Mouse (Mus musculus) spleen, adult 2 months (tissue): ENCODE data around the gene Usb1. TPM values are rescaled to one million over a fixed set of nuclear protein-coding genes. Genes with fewer than 3 reads are reported as not detected.

Experiments
- DNase-seq, 2 experiments: peaks; one replicate each; pipeline versions ENCODE4 v3.0.0 to v3.0.0-alpha.2; 2012 to 2021; ENCODE audit warnings: low spot score in 2 of 2, low read depth in 1 of 2
- H3K27ac ChIP-seq: fragments of 200-500 bp; 2 replicates; pipeline ENCODE4 v1.5.1; 2012; ENCODE audit warnings: low read length, inconsistent platforms; ENCODE audit not compliant: insufficient read depth
- H3K27me3 ChIP-seq: fragments of 200-500 bp; 2 replicates; pipeline ENCODE4 v1.6.1; 2012; ENCODE audit warnings: mild to moderate bottlenecking, moderate library complexity, low read length, inconsistent platforms; ENCODE audit not compliant: control insufficient read depth, insufficient read depth
- H3K36me3 ChIP-seq: fragments of 200-500 bp; 2 replicates; pipeline ENCODE4 v1.6.1; 2012; ENCODE audit warnings: mild to moderate bottlenecking, low read length, inconsistent platforms; ENCODE audit not compliant: control insufficient read depth, insufficient read depth
- H3K4me1 ChIP-seq: fragments of 200-500 bp; 2 replicates; pipeline ENCODE4 v1.6.1; 2011; ENCODE audit warnings: inconsistent platforms; ENCODE audit not compliant: control insufficient read depth, insufficient read depth, insufficient read length
- H3K4me3 ChIP-seq: fragments of 200-500 bp; 2 replicates; pipeline ENCODE4 v1.5.1; 2011; ENCODE audit warnings: mild to moderate bottlenecking, inconsistent platforms; ENCODE audit not compliant: insufficient read depth, insufficient read length; ENCODE audit errors: extremely low read depth
- CTCF ChIP-seq: fragments of 200-500 bp; IDR thresholded peaks from 2 replicates; pipeline ENCODE4 v1.5.1; 2011; ENCODE audit warnings: mild to moderate bottlenecking, inconsistent platforms; ENCODE audit not compliant: insufficient read depth, insufficient read length, insufficient replicate concordance; ENCODE audit errors: extremely low read depth
- POLR2A ChIP-seq: fragments of 200-500 bp; IDR thresholded peaks from 2 replicates; pipeline ENCODE4 v1.6.1; 2011; ENCODE audit warnings: low read depth, low read length, inconsistent platforms
- WGBS: fragments of 180-500 bp; shearing (Covaris S2); methylation state at CpG from one replicate; pipeline ENCODE4 v1.1.7; 2018; 5-methylcytosine and 5-hydroxymethylcytosine counted together
- polyA plus RNA-seq: library from polyadenylated mRNA; depleted of rRNA; stranded (reverse); fragments of >200 nt; gene quantifications from 2 replicates; pipeline ENCODE4 v1.2.3, GENCODE M21; 2012

Gene Usb1
- polyA plus RNA-seq, 1 experiment, result 27.4 TPM

DNA sequence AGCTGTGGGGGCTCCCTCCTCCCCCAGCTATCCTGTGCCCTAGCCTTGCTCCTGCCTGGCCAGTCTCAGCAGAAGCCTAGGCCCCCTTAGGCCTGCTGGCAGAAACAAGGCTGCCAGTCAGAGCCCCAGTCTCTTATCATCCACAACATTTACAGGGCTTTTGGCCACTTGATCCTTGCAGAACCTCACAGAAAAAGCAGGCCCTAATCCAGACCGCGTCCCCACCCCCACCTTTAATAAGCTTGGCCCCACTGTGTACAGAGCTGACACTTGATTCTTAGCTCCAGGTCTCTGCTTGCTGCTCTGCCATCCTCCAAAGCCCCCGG lies 28.9 kb downstream of the Usb1 start:
- Histone ChIP-seq H3K27me3 (no peaks in the 10 kb centered on the region), H3K4me1 (peaks cover 7% of the 10 kb centered on the region; the same call in 1 of the 2 replicates), H3K4me3 (no peak overlapping the region), H3K27ac (no peak overlapping the region), H3K36me3 (no peaks in the 10 kb centered on the region)
- DNase-seq, result no peak
- no peak for TF ChIP-seq POLR2A
- no peak for TF ChIP-seq CTCF
- WGBS, result 81% methylated on average over 3 of the region's 3 CpGs

- 76% methylated on average over 6 of the region's 6 CpGs for WGBS
- Histone ChIP-seq H3K36me3 (no peaks in the 10 kb centered on the region), H3K4me3 (no peak overlapping the region), H3K27ac (no peak overlapping the region), H3K4me1 (peaks cover 7% of the 10 kb centered on the region; the same call in 1 of the 2 replicates), H3K27me3 (no peaks in the 10 kb centered on the region)
- no peak for DNase-seq
- TF ChIP-seq CTCF (no peak), POLR2A (no peak)
Observed at GRCm38 (mm10) chr8:95362272-95362671, 30.2 kb downstream of the Usb1 start.

DNA sequence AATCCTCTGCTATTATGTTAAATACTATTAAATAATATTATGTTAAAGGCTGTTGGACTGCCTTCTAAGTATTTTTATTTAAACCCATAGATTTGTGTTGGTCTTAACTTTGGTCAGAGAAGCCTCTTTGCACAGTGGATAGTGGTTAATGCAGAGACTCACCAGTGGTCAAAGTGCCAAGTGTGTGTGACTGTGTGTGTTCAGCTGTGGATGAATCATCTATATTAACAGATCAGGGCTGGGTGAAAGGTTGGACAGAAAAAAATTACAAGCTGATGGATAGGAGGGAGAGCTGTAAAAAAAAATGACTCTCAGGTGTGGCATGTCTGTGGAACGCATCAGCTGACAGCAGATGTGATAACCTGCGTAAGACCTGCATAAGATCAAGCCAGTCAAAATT lies 31.8 kb downstream of the Usb1 start:
- no peak overlapping the region for H3K4me3 ChIP-seq
- no peaks in the 10 kb centered on the region for H3K27me3 ChIP-seq
- peaks cover 7% of the 10 kb centered on the region; the same call in 1 of the 2 replicates for H3K4me1 ChIP-seq
- WGBS, result 92% methylated on average over 2 of the region's 2 CpGs
- TF ChIP-seq CTCF (no peak), POLR2A (no peak)
- H3K36me3 ChIP-seq, result no peaks in the 10 kb centered on the region
- no peak for DNase-seq
- no peak overlapping the region for H3K27ac ChIP-seq

GRCm38 (mm10) chr8:95369581-95370326 lies 37.7 kb downstream of the Usb1 start:
- WGBS, result 39% methylated on average over 20 of the region's 20 CpGs

DNA sequence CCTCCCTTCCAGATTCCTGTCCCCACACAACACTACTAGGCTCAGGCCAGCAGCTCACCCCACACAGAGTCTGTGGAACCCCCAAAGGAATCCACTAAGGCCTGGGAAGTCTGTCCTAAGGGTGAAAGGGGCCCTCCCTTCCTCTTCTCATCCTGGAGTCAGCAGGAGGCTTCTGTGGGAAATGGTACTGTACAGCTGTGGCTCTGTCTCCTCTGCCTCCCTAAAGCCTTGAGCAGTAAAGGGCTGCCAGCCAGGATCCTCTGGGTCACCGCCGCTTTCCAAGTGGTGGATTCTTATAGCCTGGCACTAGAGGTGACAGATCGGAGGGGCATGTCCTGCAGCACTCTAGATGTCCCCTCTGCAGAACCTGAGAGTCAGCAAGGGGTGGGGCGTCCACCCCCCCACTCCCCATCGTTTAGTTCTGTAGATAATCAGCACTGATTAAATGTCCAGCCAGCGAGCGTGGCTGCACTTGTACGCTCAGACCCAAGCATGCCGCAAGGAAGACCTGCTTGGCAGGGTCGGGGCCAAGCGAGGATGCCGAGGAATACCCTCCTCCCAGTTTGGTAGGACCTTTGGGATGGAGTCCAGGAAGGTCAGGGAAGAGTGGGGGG lies 41.4 kb downstream of the Usb1 start:
- Histone ChIP-seq H3K4me1 (no peaks in the 10 kb centered on the region), H3K36me3 (no peaks in the 10 kb centered on the region), H3K27ac (no peak overlapping the region), H3K27me3 (no peaks in the 10 kb centered on the region), H3K4me3 (no peak overlapping the region)
- 83% methylated on average over 12 of the region's 12 CpGs for WGBS
- DNase-seq, result no peak
- TF ChIP-seq POLR2A, result no peak
- TF ChIP-seq CTCF, result no peak

More at GRCm38 (mm10) chr8:95369581-95370326, 37.7 kb downstream of the Usb1 start:
- H3K27ac ChIP-seq, result no peak overlapping the region
- H3K4me1 ChIP-seq, result no peaks in the 10 kb centered on the region
- no peak for DNase-seq
- H3K4me3 ChIP-seq, result peak overlapping the region; percentile 41; the same call in 1 of the 2 replicates
- no peaks in the 10 kb centered on the region for H3K36me3 ChIP-seq
- TF ChIP-seq CTCF (no peak), POLR2A (no peak)
- H3K27me3 ChIP-seq, result no peaks in the 10 kb centered on the region

- Histone ChIP-seq H3K4me3 (no peak overlapping the region), H3K4me1 (no peaks in the 10 kb centered on the region), H3K27me3 (no peaks in the 10 kb centered on the region), H3K27ac (no peak overlapping the region), H3K36me3 (no peaks in the 10 kb centered on the region)
- TF ChIP-seq CTCF, result no peak
- no peak for TF ChIP-seq POLR2A
- no peak for DNase-seq
- WGBS, result 55% methylated on average over 3 of the region's 3 CpGs
Observed at GRCm38 (mm10) chr8:95374429-95374828, 42.3 kb downstream of the Usb1 start.
